Mouse (Mus musculus): ENCODE measurements around the gene Naa25. TPM values are rescaled to one million over a fixed set of nuclear protein-coding genes. Genes with fewer than 3 reads are reported as not detected.
A peak's percentile ranks its signal among the peaks of the same experiment; 100 is the strongest.

Naa25 gene
- polyA plus RNA-seq, 1 experiment from 2014 or later: 58.5 TPM

DNA sequence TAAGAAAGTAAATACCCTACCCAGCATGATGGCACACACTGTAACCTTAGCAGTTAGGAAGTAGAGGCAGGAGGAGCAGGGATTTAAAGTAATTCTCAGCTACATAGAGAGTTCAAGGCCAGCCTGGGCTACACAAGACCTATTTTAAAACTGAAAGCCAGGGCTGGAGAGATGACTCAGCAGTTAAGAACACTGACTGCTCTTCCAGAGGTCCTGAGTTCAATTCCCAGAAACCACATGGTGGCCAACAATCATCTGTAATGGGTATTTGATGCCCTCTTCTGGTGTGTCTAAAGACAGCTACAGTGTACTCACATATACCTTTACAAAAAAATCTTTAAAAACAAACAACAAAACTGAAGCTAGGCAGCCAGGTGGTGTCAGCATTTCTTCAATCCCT is 8.0 kb upstream of the Naa25 start:
- no peaks in the 10 kb centered on the region for H3K36me3 ChIP-seq (ENCODE audit: control insufficient read depth, insufficient read depth, low read length)
- no peak overlapping the region for H3K9ac ChIP-seq (ENCODE audit: low read depth, low read length)
- no peak overlapping the region for H3K4me2 ChIP-seq (ENCODE audit: low read length)
- H3K27ac ChIP-seq (ENCODE audit: low read depth, low read length): no peak overlapping the region
- no peak overlapping the region for H3K4me3 ChIP-seq (ENCODE audit: low read length)
- H3K27me3 ChIP-seq (replicated peaks; ENCODE audit: control insufficient read depth, insufficient read depth, low read length): no peaks in the 10 kb centered on the region
- no peaks in the 10 kb centered on the region for H3K4me1 ChIP-seq (ENCODE audit: control insufficient read depth, insufficient read depth, low read depth, low read length)
- no peaks in the 10 kb centered on the region for H3K9me3 ChIP-seq (ENCODE audit: control insufficient read depth, low read length)
- no peak for ATAC-seq

DNA sequence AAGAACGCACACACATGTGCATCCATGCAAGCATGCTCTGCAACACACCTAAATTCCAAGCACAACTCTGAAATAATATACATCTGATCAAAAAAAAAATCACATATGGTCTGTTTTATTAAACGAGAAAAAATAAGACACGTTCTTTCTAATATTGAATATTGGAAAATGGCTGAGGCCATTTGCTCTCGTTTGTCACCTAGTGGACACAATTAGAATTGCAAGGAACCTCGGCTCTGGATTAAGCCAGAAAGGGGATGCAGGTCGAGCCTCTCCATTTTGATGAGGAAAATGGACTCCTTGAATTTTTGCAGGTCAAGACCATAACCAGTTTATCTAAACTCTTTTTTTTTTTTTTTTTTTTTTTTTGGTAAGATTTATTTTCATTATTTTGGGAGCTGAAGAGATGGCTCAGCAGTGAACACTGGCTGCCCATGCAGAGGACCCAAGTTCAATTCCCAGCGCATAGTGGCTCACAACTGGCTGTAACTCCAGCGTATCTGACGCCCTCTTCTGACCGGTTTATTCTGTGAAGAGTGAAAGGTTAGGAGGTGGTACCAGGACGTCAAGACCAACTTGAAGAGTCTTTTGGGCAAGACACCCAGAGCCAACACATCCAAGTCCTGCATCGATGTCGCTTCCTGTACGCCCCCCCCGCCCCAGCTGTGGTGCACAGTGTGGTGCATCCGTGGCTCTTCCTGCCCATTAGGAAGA is 4.9 kb upstream of the Naa25 start:
- 55% methylated on average over 16 of the region's 16 CpGs for WGBS
- Histone ChIP-seq H3K9me3 (ENCODE audit: control insufficient read depth, low read length) (no peaks in the 10 kb centered on the region), H3K27me3 (replicated peaks; ENCODE audit: control insufficient read depth, insufficient read depth, low read length) (no peaks in the 10 kb centered on the region), H3K4me3 (ENCODE audit: low read length) (no peak overlapping the region), H3K9ac (ENCODE audit: low read depth, low read length) (no peak overlapping the region), H3K27ac (ENCODE audit: low read depth, low read length) (no peak overlapping the region), H3K4me2 (ENCODE audit: low read length) (no peak overlapping the region), H3K36me3 (ENCODE audit: control insufficient read depth, insufficient read depth, low read length) (no peaks in the 10 kb centered on the region), H3K4me1 (ENCODE audit: control insufficient read depth, insufficient read depth, low read depth, low read length) (no peaks in the 10 kb centered on the region; the same call in 1 of the 2 replicates)
- ATAC-seq: no peak

DNA sequence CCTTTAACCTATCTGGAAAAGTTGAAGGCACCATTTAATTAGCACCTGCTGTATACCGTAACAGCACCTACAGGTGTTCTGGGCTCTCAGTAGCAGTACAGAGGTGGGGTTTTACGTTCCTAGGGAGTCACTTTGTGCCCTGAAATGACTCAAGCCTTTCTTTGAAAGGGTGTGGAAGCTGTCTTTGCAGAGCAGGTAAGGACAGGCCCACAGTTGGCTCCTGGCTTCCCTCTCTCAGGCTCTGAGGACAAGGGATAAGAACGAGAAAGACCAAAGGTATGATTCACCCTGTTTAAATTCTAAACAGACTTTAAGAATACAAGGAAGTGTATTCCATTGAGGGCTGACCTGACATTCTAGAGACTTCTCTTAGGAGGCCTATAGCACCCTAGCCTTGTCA is 4.3 kb upstream of the Naa25 start:
- 85% methylated on average over 3 of the region's 3 CpGs for WGBS
- ATAC-seq: no peak
- H3K4me3 ChIP-seq (ENCODE audit: low read length): no peak overlapping the region
- H3K27me3 ChIP-seq (replicated peaks; ENCODE audit: control insufficient read depth, insufficient read depth, low read length): no peaks in the 10 kb centered on the region
- H3K4me1 ChIP-seq (ENCODE audit: control insufficient read depth, insufficient read depth, low read depth, low read length): no peaks in the 10 kb centered on the region; the same call in 1 of the 2 replicates
- H3K27ac ChIP-seq (ENCODE audit: low read depth, low read length): no peak overlapping the region
- no peaks in the 10 kb centered on the region for H3K9me3 ChIP-seq (ENCODE audit: control insufficient read depth, low read length)
- no peak overlapping the region for H3K4me2 ChIP-seq (ENCODE audit: low read length)
- H3K36me3 ChIP-seq (ENCODE audit: control insufficient read depth, insufficient read depth, low read length): no peaks in the 10 kb centered on the region
- H3K9ac ChIP-seq (ENCODE audit: low read depth, low read length): no peak overlapping the region

DNA sequence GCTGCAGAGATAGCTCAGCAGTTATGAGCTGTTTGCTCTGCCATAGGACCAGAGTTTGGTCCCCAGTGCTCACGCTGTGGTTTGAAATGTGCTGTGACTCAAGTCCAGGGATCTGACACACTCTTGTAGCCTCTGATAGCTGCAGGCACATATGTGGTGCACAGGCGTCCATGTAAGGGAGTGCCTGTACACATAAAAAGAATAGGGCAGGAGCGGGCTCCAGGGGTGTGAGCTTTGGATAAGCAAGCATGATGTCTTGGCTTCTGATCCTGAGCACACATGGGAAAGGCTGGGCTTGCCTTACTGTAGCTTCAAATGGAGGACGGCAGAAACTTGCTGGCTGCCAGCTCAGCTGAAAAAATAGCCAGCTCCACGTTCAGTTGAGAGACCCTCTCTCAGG is 2.1 kb upstream of the Naa25 start:
- Histone ChIP-seq H3K4me2 (ENCODE audit: low read length) (no peak overlapping the region), H3K9me3 (ENCODE audit: control insufficient read depth, low read length) (no peaks in the 10 kb centered on the region), H3K9ac (ENCODE audit: low read depth, low read length) (no peak overlapping the region), H3K27me3 (replicated peaks; ENCODE audit: control insufficient read depth, insufficient read depth, low read length) (no peaks in the 10 kb centered on the region), H3K27ac (ENCODE audit: low read depth, low read length) (no peak overlapping the region), H3K4me3 (ENCODE audit: low read length) (no peak overlapping the region), H3K4me1 (ENCODE audit: control insufficient read depth, insufficient read depth, low read depth, low read length) (peaks cover 12% of the 10 kb centered on the region), H3K36me3 (ENCODE audit: control insufficient read depth, insufficient read depth, low read length) (no peaks in the 10 kb centered on the region)
- ATAC-seq: no peak
- 81% methylated on average over 5 of the region's 5 CpGs for WGBS

DNA sequence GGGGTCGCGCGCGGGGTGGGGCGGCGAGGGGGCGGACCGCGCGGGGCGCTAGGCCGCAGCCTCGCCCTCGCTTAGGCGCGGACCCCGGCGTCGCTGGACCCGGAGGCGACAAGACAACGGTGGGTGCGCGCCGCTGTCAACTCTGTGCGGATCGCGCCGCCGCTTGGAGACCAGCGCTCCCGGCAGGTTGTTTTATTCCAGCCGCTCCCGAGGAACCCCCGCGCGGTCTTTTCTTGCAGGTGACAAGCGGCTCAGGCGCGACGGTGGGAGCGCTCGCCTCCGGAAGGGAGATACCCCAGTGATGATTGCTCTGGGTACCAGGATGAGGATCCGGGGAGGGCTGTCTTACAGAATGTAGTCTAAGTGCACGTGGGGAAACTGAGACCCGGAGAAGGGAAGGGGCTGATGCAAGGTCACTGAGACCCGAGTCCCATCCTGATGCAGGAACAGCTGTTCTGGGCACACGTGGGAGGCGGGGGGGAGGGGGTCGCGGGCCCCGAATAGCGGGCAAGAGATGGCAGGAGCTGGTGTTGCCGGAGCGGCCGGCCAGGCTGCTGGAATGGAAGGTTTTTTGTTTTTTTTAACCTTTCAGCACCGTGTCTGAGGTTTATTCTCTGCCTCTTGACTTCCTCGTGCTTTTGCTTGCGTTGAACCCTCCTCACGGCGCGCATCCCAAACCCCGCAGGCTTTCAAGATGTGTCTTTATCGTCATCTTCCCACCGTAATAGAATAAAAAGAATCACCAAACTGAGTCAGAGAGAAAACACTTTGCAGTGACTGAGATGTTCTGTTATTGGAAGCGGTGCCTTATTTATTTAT is 619 bp downstream of the Naa25 start:
- Histone ChIP-seq H3K36me3 (ENCODE audit: control insufficient read depth, insufficient read depth, low read length) (no peaks in the 10 kb centered on the region), H3K4me2 (ENCODE audit: low read length) (peak overlapping the region; percentile 89)
- under 1% methylated on average over 51 of the region's 67 CpGs for WGBS

DNA sequence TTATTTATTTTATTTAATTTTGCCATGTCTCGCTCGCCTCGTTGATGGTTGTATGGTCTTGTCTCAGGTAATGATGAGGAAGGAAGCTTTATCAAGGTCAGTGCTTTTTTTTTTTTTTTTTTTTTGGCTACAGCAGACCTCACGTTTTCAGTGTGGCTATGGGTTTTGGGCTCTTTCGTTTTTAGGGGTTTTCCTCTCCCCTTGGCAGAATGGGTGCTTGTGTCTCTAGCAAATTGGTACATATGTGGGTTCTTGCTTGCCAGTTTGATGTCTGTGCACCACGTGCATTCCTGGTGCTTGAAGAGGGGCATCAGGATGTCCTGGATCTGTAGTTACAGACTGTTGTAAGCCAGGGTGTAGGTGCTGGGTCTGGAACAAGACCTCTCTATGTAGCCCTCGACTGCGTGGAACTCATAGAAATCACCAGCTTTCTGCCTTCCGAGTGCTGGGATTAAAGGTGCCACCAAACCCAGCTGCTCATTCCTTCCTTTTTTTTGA is 1.3 kb downstream of the Naa25 start:
- 55% methylated on average over 9 of the region's 9 CpGs for WGBS
- H3K4me3 ChIP-seq (ENCODE audit: low read length): peak overlapping the region; percentile 61
- no peak overlapping the region for H3K27ac ChIP-seq (ENCODE audit: low read depth, low read length)

More for the DNA sequence above, 619 bp downstream of the Naa25 start:
- H3K9me3 ChIP-seq (ENCODE audit: control insufficient read depth, low read length): no peaks in the 10 kb centered on the region
- peak overlapping the region; percentile 74 for H3K9ac ChIP-seq (ENCODE audit: low read depth, low read length)
- H3K4me3 ChIP-seq (ENCODE audit: low read length): peak overlapping the region; percentile 61
- H3K27me3 ChIP-seq (replicated peaks; ENCODE audit: control insufficient read depth, insufficient read depth, low read length): no peaks in the 10 kb centered on the region
- H3K4me1 ChIP-seq (ENCODE audit: control insufficient read depth, insufficient read depth, low read depth, low read length): peaks cover 12% of the 10 kb centered on the region
- peak overlapping the region; percentile 65 for H3K27ac ChIP-seq (ENCODE audit: low read depth, low read length)
- ATAC-seq: peak; percentile 82

DNA sequence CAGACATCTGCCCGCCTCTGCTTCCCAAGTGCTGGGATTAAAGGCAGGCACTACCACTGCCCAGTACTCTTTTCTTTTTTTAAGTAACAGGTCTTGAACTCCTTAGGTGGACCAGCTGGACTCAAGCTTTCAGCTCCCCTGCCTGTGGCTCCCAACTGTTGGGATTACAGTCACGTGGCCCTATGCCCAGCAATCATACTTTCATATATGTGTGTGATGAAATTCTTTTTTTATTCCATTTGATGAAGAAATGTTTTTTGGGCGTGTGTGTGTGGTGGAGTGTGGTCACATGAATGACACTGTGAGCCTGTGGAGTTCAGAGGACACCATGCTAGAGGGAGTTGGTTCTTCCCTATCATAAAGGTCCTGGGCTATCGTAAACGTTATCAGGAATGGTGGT is 1.8 kb downstream of the Naa25 start:
- Histone ChIP-seq H3K36me3 (ENCODE audit: control insufficient read depth, insufficient read depth, low read length) (no peaks in the 10 kb centered on the region), H3K4me1 (ENCODE audit: control insufficient read depth, insufficient read depth, low read depth, low read length) (peaks cover 12% of the 10 kb centered on the region), H3K9ac (ENCODE audit: low read depth, low read length) (no peak overlapping the region), H3K4me2 (ENCODE audit: low read length) (no peak overlapping the region; the same call in 1 of the 2 replicates), H3K27ac (ENCODE audit: low read depth, low read length) (no peak overlapping the region), H3K27me3 (replicated peaks; ENCODE audit: control insufficient read depth, insufficient read depth, low read length) (no peaks in the 10 kb centered on the region), H3K9me3 (ENCODE audit: control insufficient read depth, low read length) (no peaks in the 10 kb centered on the region), H3K4me3 (ENCODE audit: low read length) (no peak overlapping the region)
- WGBS: 89% methylated on average over 5 of the region's 5 CpGs
- no peak for ATAC-seq

More for the DNA sequence above, 1.3 kb downstream of the Naa25 start:
- Histone ChIP-seq H3K4me1 (ENCODE audit: control insufficient read depth, insufficient read depth, low read depth, low read length) (peaks cover 12% of the 10 kb centered on the region), H3K36me3 (ENCODE audit: control insufficient read depth, insufficient read depth, low read length) (no peaks in the 10 kb centered on the region), H3K9ac (ENCODE audit: low read depth, low read length) (peak overlapping the region; percentile 74), H3K9me3 (ENCODE audit: control insufficient read depth, low read length) (no peaks in the 10 kb centered on the region), H3K27me3 (replicated peaks; ENCODE audit: control insufficient read depth, insufficient read depth, low read length) (no peaks in the 10 kb centered on the region), H3K4me2 (ENCODE audit: low read length) (peak overlapping the region; percentile 89)
- ATAC-seq: no peak

DNA sequence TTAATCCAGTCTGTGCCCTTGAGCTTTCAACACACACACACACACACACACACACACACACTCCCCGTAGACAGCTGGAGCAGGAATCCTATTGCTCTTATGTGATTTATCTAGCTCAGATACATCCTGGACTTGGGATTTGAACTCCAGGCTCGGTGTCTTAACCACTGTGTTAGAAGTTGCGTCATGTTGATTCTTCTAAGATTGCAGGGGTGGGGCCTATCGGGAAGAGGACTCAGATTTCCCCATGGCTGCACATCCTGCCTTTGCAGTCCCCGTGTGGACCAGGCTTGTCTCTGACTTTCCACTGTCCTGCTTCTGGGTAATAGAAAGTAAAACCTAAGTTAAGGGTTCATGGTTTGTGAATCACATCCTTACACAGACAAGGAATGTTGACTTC is 2.3 kb downstream of the Naa25 start:
- Histone ChIP-seq H3K36me3 (ENCODE audit: control insufficient read depth, insufficient read depth, low read length) (no peaks in the 10 kb centered on the region), H3K9me3 (ENCODE audit: control insufficient read depth, low read length) (no peaks in the 10 kb centered on the region), H3K4me1 (ENCODE audit: control insufficient read depth, insufficient read depth, low read depth, low read length) (peaks cover 12% of the 10 kb centered on the region), H3K9ac (ENCODE audit: low read depth, low read length) (no peak overlapping the region), H3K4me2 (ENCODE audit: low read length) (no peak overlapping the region), H3K4me3 (ENCODE audit: low read length) (no peak overlapping the region), H3K27me3 (replicated peaks; ENCODE audit: control insufficient read depth, insufficient read depth, low read length) (no peaks in the 10 kb centered on the region), H3K27ac (ENCODE audit: low read depth, low read length) (no peak overlapping the region)
- 80% methylated on average over 5 of the region's 5 CpGs for WGBS
- no peak for ATAC-seq

DNA sequence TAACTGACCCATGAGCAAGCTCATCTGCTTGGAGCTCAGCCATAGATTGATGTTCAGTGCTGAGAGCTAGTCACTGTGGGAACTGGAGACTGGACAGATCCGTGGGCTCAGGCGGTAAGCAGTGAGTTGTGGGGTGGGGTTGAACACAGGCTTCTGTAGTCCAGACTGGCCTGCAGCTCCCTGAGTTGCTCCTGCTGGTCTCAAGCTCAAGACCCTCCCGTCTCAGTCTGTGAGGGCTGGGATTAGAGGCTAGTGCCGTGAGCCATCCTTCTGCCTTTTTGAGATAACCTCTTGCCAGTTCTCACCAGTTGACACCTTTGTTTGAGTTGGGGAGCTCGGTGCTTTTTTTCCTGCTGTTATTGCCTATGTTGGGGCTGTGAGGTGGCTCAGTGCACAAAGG is 3.1 kb downstream of the Naa25 start:
- Histone ChIP-seq H3K4me1 (ENCODE audit: control insufficient read depth, insufficient read depth, low read depth, low read length) (peaks cover 12% of the 10 kb centered on the region), H3K4me2 (ENCODE audit: low read length) (no peak overlapping the region), H3K9ac (ENCODE audit: low read depth, low read length) (no peak overlapping the region), H3K27me3 (replicated peaks; ENCODE audit: control insufficient read depth, insufficient read depth, low read length) (no peaks in the 10 kb centered on the region), H3K27ac (ENCODE audit: low read depth, low read length) (no peak overlapping the region), H3K9me3 (ENCODE audit: control insufficient read depth, low read length) (no peaks in the 10 kb centered on the region), H3K4me3 (ENCODE audit: low read length) (no peak overlapping the region), H3K36me3 (ENCODE audit: control insufficient read depth, insufficient read depth, low read length) (no peaks in the 10 kb centered on the region)
- no peak for ATAC-seq
- 91% methylated on average over 5 of the region's 5 CpGs for WGBS

Data from hindbrain, embryonic 16.5 days (tissue).